Mouse (Mus musculus) brain, embryonic 14.5 days (tissue): Measurements from ENCODE around the gene Efcab9.

Source experiments
- CTCF ChIP-seq: fragments of 200-500 bp; IDR thresholded peaks from 2 replicates; pipeline ENCODE4 v1.5.1; 2012; ENCODE audit warnings: inconsistent platforms, mild to moderate bottlenecking, moderate library complexity, borderline replicate concordance; ENCODE audit not compliant: insufficient read depth, insufficient read length; ENCODE audit errors: extremely low read depth
- POLR2A ChIP-seq: fragments of 200-500 bp; IDR thresholded peaks from 2 replicates; pipeline ENCODE4 v1.6.1; 2012; ENCODE audit warnings: mild to moderate bottlenecking, inconsistent platforms, borderline replicate concordance; ENCODE audit not compliant: poor library complexity, insufficient read depth, insufficient read length, severe bottlenecking; ENCODE audit errors: extremely low read depth

DNA sequence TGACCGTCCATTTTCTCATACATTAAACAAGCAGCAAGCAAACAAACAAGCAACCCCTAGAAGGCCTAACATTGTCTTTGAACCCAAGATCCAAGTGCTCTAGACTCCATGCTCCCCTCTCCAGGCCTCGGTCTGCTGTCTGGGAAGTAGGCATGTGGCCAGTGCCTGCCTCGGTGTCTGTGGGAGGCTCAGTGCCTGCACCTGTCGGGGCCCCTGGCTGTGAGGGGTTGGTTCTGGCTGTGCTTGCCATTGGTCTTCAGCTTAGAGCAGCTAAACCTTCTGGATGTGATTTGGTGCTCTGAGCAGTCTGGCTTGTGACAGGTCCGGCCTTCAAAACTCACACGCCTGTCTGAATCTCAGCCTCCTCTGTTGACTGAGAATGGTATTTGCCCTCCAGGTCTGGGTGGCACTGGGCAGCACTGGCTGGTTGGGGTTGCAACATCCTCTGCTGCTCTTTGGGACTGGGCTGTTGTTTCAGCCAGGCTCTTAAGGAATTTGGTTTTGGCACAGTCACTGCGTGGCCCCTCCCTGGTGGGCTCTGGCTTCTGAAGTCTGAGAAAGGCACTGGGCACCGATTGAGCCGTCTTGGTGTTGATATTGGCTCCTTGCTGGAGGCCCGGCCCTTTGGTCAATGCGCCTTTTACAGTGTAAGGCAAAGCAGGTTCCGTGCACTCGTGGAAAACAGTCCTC lies 20.7 kb upstream of the Efcab9 start:
- no peak for TF ChIP-seq CTCF
- no peak for TF ChIP-seq POLR2A
